Mouse (Mus musculus): ENCODE data around the gene Psmg1. TPM values are rescaled to one million over a fixed set of nuclear protein-coding genes. Genes with fewer than 3 reads are reported as not detected.
"Not testable (repeated sequence)": the region's sequence is repeated elsewhere in the genome, so short reads cannot be mapped to it uniquely, and the experiment has no call there.

The Psmg1 gene
- polyA plus RNA-seq, 1 experiment from 2014 or later, result 71.5 TPM

- H3K4me2 ChIP-seq (replicated peaks); H3K27me3 ChIP-seq; H3K4me3 ChIP-seq; ATAC-seq (replicated peaks); H3K9ac ChIP-seq (replicated peaks); H3K27ac ChIP-seq (replicated peaks); H3K9me3 ChIP-seq: not testable (repeated sequence)
- WGBS, result 90% methylated on average over 4 of the region's 4 CpGs
- Histone ChIP-seq H3K4me1 (peaks cover 17% of the 10 kb centered on the region), H3K36me3 (peaks cover 27% of the 10 kb centered on the region)
These were observed 3.8 kb upstream of the Psmg1 start for GRCm38 (mm10) chr16:95994576-95994975.

- ATAC-seq (replicated peaks), result no peak
- H3K9ac ChIP-seq (replicated peaks), result no peak overlapping the region
- no peaks in the 10 kb centered on the region for H3K27me3 ChIP-seq
- no peak overlapping the region for H3K4me3 ChIP-seq
- H3K4me2 ChIP-seq (replicated peaks), result no peak overlapping the region
- no peaks in the 10 kb centered on the region for H3K9me3 ChIP-seq
- peaks cover 18% of the 10 kb centered on the region for H3K4me1 ChIP-seq
- WGBS, result 89% methylated on average over 5 of the region's 5 CpGs
- H3K27ac ChIP-seq (replicated peaks), result no peak overlapping the region
- peaks cover 16% of the 10 kb centered on the region for H3K36me3 ChIP-seq
These were observed 1.8 kb upstream of the Psmg1 start for GRCm38 (mm10) chr16:95992596-95992995.

GRCm38 (mm10) chr16:95991122-95991900 is 551 bp upstream of the Psmg1 start:
- no peaks in the 10 kb centered on the region for H3K27me3 ChIP-seq
- H3K4me1 ChIP-seq, result peaks cover 18% of the 10 kb centered on the region
- H3K27ac ChIP-seq (replicated peaks), result peak overlapping the region; percentile 91
- peak overlapping the region; percentile 86 for H3K4me3 ChIP-seq
- peaks cover 19% of the 10 kb centered on the region for H3K36me3 ChIP-seq
- ATAC-seq (replicated peaks), result no peak
- peak overlapping the region; percentile 78 for H3K9ac ChIP-seq (replicated peaks)
- no peaks in the 10 kb centered on the region for H3K9me3 ChIP-seq
- peak overlapping the region; percentile 63 for H3K4me2 ChIP-seq (replicated peaks)
- WGBS, result 8% methylated on average over 10 of the region's 10 CpGs

- Histone ChIP-seq H3K9me3 (no peaks in the 10 kb centered on the region), H3K27ac (replicated peaks) (no peak overlapping the region), H3K4me3 (no peak overlapping the region), H3K9ac (replicated peaks) (no peak overlapping the region), H3K36me3 (peaks cover 28% of the 10 kb centered on the region), H3K4me2 (replicated peaks) (no peak overlapping the region), H3K27me3 (no peaks in the 10 kb centered on the region), H3K4me1 (peaks cover 4% of the 10 kb centered on the region)
- 91% methylated on average over 5 of the region's 5 CpGs for whole genome bisulfite sequencing
- ATAC-seq (replicated peaks), result no peak
These were observed 5.8 kb downstream of the Psmg1 start for GRCm38 (mm10) chr16:95984911-95985310.

- H3K4me1 ChIP-seq, result no peaks in the 10 kb centered on the region
- H3K27ac ChIP-seq (replicated peaks), result no peak overlapping the region
- no peaks in the 10 kb centered on the region for H3K9me3 ChIP-seq
- H3K36me3 ChIP-seq, result peaks cover 33% of the 10 kb centered on the region
- no peak overlapping the region for H3K9ac ChIP-seq (replicated peaks)
- no peak for ATAC-seq (replicated peaks)
- H3K4me2 ChIP-seq (replicated peaks), result no peak overlapping the region
- 80% methylated on average over 7 of the region's 7 CpGs for WGBS
- H3K27me3 ChIP-seq, result no peaks in the 10 kb centered on the region
- no peak overlapping the region for H3K4me3 ChIP-seq
These were observed 7.2 kb downstream of the Psmg1 start for GRCm38 (mm10) chr16:95983601-95984000.

- no peak overlapping the region for H3K4me3 ChIP-seq
- no peaks in the 10 kb centered on the region for H3K9me3 ChIP-seq
- 87% methylated on average over 2 of the region's 2 CpGs for WGBS
- H3K4me2 ChIP-seq (replicated peaks), result no peak overlapping the region
- no peak overlapping the region for H3K9ac ChIP-seq (replicated peaks)
- ATAC-seq (replicated peaks), result no peak
- no peaks in the 10 kb centered on the region for H3K4me1 ChIP-seq
- no peaks in the 10 kb centered on the region for H3K27me3 ChIP-seq
- no peaks in the 10 kb centered on the region for H3K36me3 ChIP-seq
- H3K27ac ChIP-seq (replicated peaks), result no peak overlapping the region
These were observed 19.9 kb downstream of the Psmg1 start for GRCm38 (mm10) chr16:95970841-95971240.

- Histone ChIP-seq H3K4me1 (no peaks in the 10 kb centered on the region), H3K4me2 (replicated peaks) (no peak overlapping the region), H3K9ac (replicated peaks) (no peak overlapping the region), H3K27ac (replicated peaks) (no peak overlapping the region), H3K36me3 (no peaks in the 10 kb centered on the region), H3K4me3 (no peak overlapping the region), H3K9me3 (no peaks in the 10 kb centered on the region), H3K27me3 (no peaks in the 10 kb centered on the region)
- 90% methylated on average over 11 of the region's 11 CpGs for WGBS
- ATAC-seq (replicated peaks), result no peak
These were observed 23.3 kb downstream of the Psmg1 start for GRCm38 (mm10) chr16:95967455-95967854.

GRCm38 (mm10) chr16:95964427-95965023 is 26.2 kb downstream of the Psmg1 start:
- H3K4me3 ChIP-seq, result no peak overlapping the region
- ATAC-seq (replicated peaks), result no peak
- H3K4me2 ChIP-seq (replicated peaks), result no peak overlapping the region
- 58% methylated on average over 11 of the region's 11 CpGs for WGBS
- H3K9ac ChIP-seq (replicated peaks), result no peak overlapping the region
- H3K27me3 ChIP-seq, result no peaks in the 10 kb centered on the region
- H3K27ac ChIP-seq (replicated peaks), result no peak overlapping the region
- H3K9me3 ChIP-seq, result no peaks in the 10 kb centered on the region
- H3K4me1 ChIP-seq, result no peaks in the 10 kb centered on the region
- no peaks in the 10 kb centered on the region for H3K36me3 ChIP-seq

- H3K9me3 ChIP-seq; H3K27me3 ChIP-seq; H3K36me3 ChIP-seq; ATAC-seq (replicated peaks); H3K9ac ChIP-seq (replicated peaks); H3K4me2 ChIP-seq (replicated peaks); H3K4me3 ChIP-seq; H3K27ac ChIP-seq (replicated peaks); H3K4me1 ChIP-seq: not testable (repeated sequence)
- 61% methylated on average over 1 of the region's 1 CpGs for WGBS
These were observed 29.3 kb downstream of the Psmg1 start for GRCm38 (mm10) chr16:95961484-95961883.

GRCm38 (mm10) chr16:95960689-95961088 is 30.1 kb downstream of the Psmg1 start:
- not testable (repeated sequence) for H3K36me3 ChIP-seq; H3K9me3 ChIP-seq; H3K4me2 ChIP-seq (replicated peaks); H3K27me3 ChIP-seq; H3K27ac ChIP-seq (replicated peaks); H3K9ac ChIP-seq (replicated peaks); H3K4me1 ChIP-seq; ATAC-seq (replicated peaks); H3K4me3 ChIP-seq
- WGBS, result 95% methylated on average over 2 of the region's 2 CpGs

- Histone ChIP-seq H3K4me3 (no peak overlapping the region), H3K4me2 (replicated peaks) (no peak overlapping the region), H3K27ac (replicated peaks) (no peak overlapping the region), H3K9ac (replicated peaks) (no peak overlapping the region), H3K4me1 (no peaks in the 10 kb centered on the region), H3K9me3 (no peaks in the 10 kb centered on the region), H3K27me3 (no peaks in the 10 kb centered on the region), H3K36me3 (no peaks in the 10 kb centered on the region)
- ATAC-seq (replicated peaks), result no peak
- WGBS, result 93% methylated on average over 8 of the region's 8 CpGs
These were observed 32.7 kb downstream of the Psmg1 start for GRCm38 (mm10) chr16:95958080-95958479.

- H3K4me1 ChIP-seq, result no peaks in the 10 kb centered on the region
- no peak for ATAC-seq (replicated peaks)
- H3K4me2 ChIP-seq (replicated peaks), result no peak overlapping the region
- 64% methylated on average over 5 of the region's 5 CpGs for WGBS
- H3K4me3 ChIP-seq, result no peak overlapping the region
- H3K27me3 ChIP-seq, result no peaks in the 10 kb centered on the region
- H3K36me3 ChIP-seq, result no peaks in the 10 kb centered on the region
- H3K9me3 ChIP-seq, result no peaks in the 10 kb centered on the region
- H3K9ac ChIP-seq (replicated peaks), result no peak overlapping the region
- H3K27ac ChIP-seq (replicated peaks), result no peak overlapping the region
These were observed 34.1 kb downstream of the Psmg1 start for GRCm38 (mm10) chr16:95956618-95957017.
